Mouse (Mus musculus) liver (tissue): ENCODE measurements around the gene Nsd1.

Experiments used
- DNase-seq: peaks from one replicate; pipeline ENCODE4 v3.0.0-alpha.2; 2020; ENCODE audit warnings: mixed read lengths

Gene Nsd1

GRCm38 (mm10) chr13:55261521-55261920 is 51.9 kb downstream of the Nsd1 start:
- no peak for DNase-seq

- DNase-seq = no peak
These were observed 52.5 kb downstream of the Nsd1 start for GRCm38 (mm10) chr13:55262096-55262495.

- peak; percentile 4 for DNase-seq
These were observed 67.6 kb downstream of the Nsd1 start for GRCm38 (mm10) chr13:55277203-55277602.

GRCm38 (mm10) chr13:55277646-55278045 is 68.1 kb downstream of the Nsd1 start:
- DNase-seq = no peak

GRCm38 (mm10) chr13:55288854-55289253 is 79.3 kb downstream of the Nsd1 start:
- no peak for DNase-seq

- DNase-seq = no peak
These were observed 87.2 kb downstream of the Nsd1 start for GRCm38 (mm10) chr13:55296760-55297159.

- DNase-seq = no peak
These were observed 91.3 kb downstream of the Nsd1 start for GRCm38 (mm10) chr13:55300913-55301312.

GRCm38 (mm10) chr13:55312028-55312630 is 102.5 kb downstream of the Nsd1 start:
- no peak for DNase-seq

GRCm38 (mm10) chr13:55313051-55313450 is 103.5 kb downstream of the Nsd1 start:
- no peak for DNase-seq

- DNase-seq = no peak
These were observed 105.4 kb downstream of the Nsd1 start for GRCm38 (mm10) chr13:55314891-55315412.

- DNase-seq = no peak
These were observed 108.8 kb downstream of the Nsd1 start for GRCm38 (mm10) chr13:55318351-55318750.

GRCm38 (mm10) chr13:55319931-55320533 is 110.5 kb downstream of the Nsd1 start, which contains the start of gene Prelid1:
TSS of gene Prelid1 (plus strand) at chr13:55320500.
- DNase-seq = no peak

- peak; percentile 91 for DNase-seq
These were observed 112.0 kb downstream of the Nsd1 start, which contains the start of gene Rab24 for GRCm38 (mm10) chr13:55321434-55322129. TSS of gene Rab24 (minus strand) at chr13:55321946.

GRCm38 (mm10) chr13:55322130-55322825 is 112.7 kb downstream of the Nsd1 start:
- DNase-seq = peak; percentile 47

- no peak for DNase-seq
These were observed 116.0 kb downstream of the Nsd1 start for GRCm38 (mm10) chr13:55325596-55325995.

GRCm38 (mm10) chr13:55327169-55327568 is 117.6 kb downstream of the Nsd1 start:
- DNase-seq = no peak

GRCm38 (mm10) chr13:55327633-55328032 is 118.1 kb downstream of the Nsd1 start:
- peak; percentile 86 for DNase-seq

- no peak for DNase-seq
These were observed 118.6 kb downstream of the Nsd1 start for GRCm38 (mm10) chr13:55328171-55328570.

- DNase-seq = no peak
These were observed 119.1 kb downstream of the Nsd1 start for GRCm38 (mm10) chr13:55328641-55329040.

- peak; percentile 55 for DNase-seq
These were observed 119.6 kb downstream of the Nsd1 start for GRCm38 (mm10) chr13:55329109-55329682.

GRCm38 (mm10) chr13:55329683-55330566 is 120.3 kb downstream of the Nsd1 start, which contains the start of gene Mxd3:
TSS of gene Mxd3 (minus strand) at chr13:55329823.
- DNase-seq = peak; percentile 94
